Mouse (Mus musculus) T-cell, adult 66 days (primary cell): Measurements from ENCODE around the gene C1qtnf2. TPM values are rescaled to one million over a fixed set of nuclear protein-coding genes. Genes with fewer than 3 reads are reported as not detected.

Source experiments
- total RNA-seq, 2 experiments: library from RNA; stranded (reverse); gene quantifications; 3 replicates in 1 of 2; 4 replicates in 1 of 2; pipeline ENCODE4 v1.2.4; 2023

Gene C1qtnf2
- not detected for total RNA-seq

DNA sequence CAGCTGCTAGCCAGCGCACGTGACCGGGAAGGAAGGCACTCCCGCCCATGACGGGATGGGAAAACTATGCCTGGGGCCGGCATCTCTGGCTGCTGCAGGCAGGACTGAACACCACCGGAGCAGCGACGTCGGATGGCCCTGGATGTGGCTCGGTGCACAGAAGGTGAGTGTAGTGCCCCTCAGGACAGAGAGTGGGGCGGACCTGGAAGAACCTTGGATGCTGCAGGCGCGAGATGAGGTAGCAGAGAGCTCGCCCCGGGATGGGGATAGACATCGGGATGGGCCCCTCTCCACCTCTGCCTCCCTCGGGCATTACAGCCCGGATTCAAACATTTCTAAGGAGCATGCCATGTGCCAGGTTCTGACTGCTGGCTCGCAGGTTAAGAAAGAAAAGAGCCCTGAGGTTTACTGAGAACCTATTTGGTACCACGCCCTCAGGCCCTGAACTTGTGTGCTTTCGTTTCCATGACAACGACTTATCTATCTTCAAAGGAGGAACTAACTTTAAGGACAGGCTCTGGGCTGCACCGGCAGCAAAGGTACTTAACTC, at the start of gene C1qtnf2:
TSS of gene C1qtnf2 (plus strand) at position 52 of the 550 bp plus-strand sequence.

DNA sequence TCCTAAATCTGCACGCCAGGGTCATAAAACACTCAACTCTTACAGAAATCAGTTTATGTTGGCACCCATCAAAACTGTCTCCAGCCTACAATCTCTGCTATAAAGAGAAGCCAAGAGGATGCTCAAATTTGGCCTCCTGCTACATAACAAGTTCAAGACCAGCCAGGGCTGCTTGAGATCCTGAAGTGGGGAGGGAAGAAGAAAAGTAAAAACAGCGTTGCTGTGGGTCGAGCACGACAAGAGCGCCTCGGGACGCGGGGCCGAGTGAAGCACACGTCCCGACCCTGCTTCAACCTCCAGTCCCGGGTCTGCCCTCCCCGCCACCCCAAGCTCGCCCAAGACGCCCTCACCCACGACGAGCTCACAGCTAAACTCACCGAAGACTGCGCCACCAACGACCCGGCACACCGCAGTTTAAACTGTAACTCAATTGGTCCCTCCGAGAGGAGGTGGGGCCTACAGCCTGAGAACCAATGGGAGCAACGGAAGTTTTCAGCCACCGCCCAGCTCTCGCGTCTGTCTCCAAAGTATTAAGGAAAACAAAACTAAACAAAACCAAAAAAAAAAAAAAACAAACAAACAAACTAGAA, 48.2 kb upstream of the C1qtnf2 start, which contains the start of gene Pttg1:
TSS of gene Pttg1 (minus strand) at position 428 of the 590 bp plus-strand sequence.

GRCm38 (mm10) chr11:43433254-43434023, 40.6 kb upstream of the C1qtnf2 start, which contains the start of gene Slu7:
Slu7 (plus strand) TSS chr11:43433744.

GRCm38 (mm10) chr11:43528683-43529499, 54.8 kb downstream of the C1qtnf2 start, which contains the start of gene Ccnjl:
Ccnjl (plus strand) TSS chr11:43528784.

Other genes with a start within 250 kb of the C1qtnf2 start
- gene Pttg1, start 48.0 kb upstream of the C1qtnf2 start, total RNA-seq: 10 to 100 TPM; 42.7 to 42.8 TPM
- gene Slu7, start 40.5 kb upstream of the C1qtnf2 start, total RNA-seq: 100 to 1,000 TPM in 1 of 2 experiments, 10 to 100 TPM in 1; 93.9 to 106 TPM
- gene Ccnjl, start 54.5 kb downstream of the C1qtnf2 start, total RNA-seq: 1 to 10 TPM; 1.2 to 1.4 TPM
- gene 4933415A04Rik, start 112.8 kb downstream of the C1qtnf2 start, total RNA-seq: under 1 TPM in 1 of 2 experiments, not detected in 1; 0.35 TPM
- gene Fabp6, start 127.3 kb downstream of the C1qtnf2 start, total RNA-seq: not detected
- gene Pwwp2a, start 207.7 kb downstream of the C1qtnf2 start, total RNA-seq: 10 to 100 TPM; 72.2 to 82.6 TPM